Mouse (Mus musculus) forelimb bud, embryonic 11.5 days (tissue): ENCODE results near the gene Olfr1373.
"Not testable (repeated sequence)": the region's sequence is repeated elsewhere in the genome, so short reads cannot be mapped to it uniquely, and the experiment has no call there.

Experiments
- DNase-seq: peaks from one replicate; pipeline ENCODE4 v3.0.0-alpha.2; 2012; ENCODE audit warnings: low read depth, low spot score

Olfr1373 gene

GRCm38 (mm10) chr11:52145428-52145827 lies at the start of gene Olfr1373:
Gene Olfr1373, minus strand, starts transcription at chr11:52145528.
- not testable (repeated sequence) for DNase-seq

DNA sequence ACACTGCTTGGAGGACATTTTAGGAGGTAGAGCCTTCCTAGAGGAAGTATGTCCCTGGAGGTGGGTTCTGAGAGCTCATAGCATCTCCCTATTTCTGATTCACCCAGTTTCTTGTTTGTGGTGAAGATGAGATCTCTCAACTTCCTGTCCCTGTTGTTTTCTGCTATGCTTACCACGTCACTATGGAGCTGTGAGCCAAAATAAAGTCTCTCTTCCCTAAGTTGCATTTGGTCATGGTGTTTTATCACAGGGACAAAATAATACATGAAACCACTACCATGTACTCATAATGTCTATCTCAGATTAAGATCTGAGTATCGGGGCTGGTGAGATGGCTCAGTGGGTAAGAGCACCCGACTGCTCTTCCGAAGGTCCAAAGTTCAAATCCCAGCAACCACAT lies 35.3 kb upstream of the Olfr1373 start:
- not testable (repeated sequence) for DNase-seq

- not testable (repeated sequence) for DNase-seq
Measured at GRCm38 (mm10) chr11:52179897-52180296, 34.6 kb upstream of the Olfr1373 start.

DNA sequence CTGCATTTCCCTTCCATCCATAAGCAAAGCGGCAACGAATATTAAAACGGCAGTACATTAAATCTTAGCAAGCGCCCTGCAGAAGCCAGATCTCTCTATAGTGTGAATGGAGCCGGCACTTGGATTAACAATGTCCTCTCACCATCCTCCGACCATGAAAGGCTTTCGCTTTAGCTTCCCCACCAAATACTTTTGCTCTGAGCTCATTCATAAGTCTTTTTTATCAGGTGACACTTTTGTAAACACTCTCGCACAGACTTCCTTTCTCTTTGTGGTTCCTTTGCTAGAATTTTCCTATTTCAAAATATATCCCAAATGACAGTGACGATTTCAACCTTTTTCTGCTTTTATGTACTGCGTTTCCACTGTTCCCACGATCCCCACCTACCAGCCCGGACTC lies 23.1 kb upstream of the Olfr1373 start:
- DNase-seq, result no peak

- not testable (repeated sequence) for DNase-seq
Measured at GRCm38 (mm10) chr11:52167901-52168302, 22.6 kb upstream of the Olfr1373 start.

GRCm38 (mm10) chr11:52167126-52167525 lies 21.8 kb upstream of the Olfr1373 start:
- DNase-seq, result no peak

DNA sequence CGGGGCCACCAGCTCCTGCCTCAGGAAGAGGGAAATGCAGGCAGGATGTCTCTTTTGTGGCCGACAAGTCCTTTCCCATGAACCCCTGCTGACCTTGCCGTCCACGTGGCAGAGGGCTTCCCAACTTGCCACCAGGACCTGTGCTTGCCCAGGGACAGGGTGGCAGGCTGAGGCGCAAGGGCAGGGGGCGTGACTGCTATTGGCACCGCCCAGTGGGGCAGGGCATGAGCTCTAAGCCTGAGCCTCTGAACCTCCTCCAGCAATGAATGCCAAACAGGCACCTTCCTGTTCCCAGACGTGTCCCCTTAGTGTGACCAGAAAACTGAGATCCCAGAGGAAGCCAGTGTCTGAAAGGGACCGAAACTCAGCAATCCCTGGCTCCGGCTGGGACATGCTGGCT lies 18.6 kb upstream of the Olfr1373 start:
- no peak for DNase-seq

GRCm38 (mm10) chr11:52143675-52144074 lies 1.7 kb downstream of the Olfr1373 start:
- DNase-seq, result peak; percentile 32

GRCm38 (mm10) chr11:52130451-52131068 lies 14.8 kb downstream of the Olfr1373 start:
- DNase-seq, result no peak

DNA sequence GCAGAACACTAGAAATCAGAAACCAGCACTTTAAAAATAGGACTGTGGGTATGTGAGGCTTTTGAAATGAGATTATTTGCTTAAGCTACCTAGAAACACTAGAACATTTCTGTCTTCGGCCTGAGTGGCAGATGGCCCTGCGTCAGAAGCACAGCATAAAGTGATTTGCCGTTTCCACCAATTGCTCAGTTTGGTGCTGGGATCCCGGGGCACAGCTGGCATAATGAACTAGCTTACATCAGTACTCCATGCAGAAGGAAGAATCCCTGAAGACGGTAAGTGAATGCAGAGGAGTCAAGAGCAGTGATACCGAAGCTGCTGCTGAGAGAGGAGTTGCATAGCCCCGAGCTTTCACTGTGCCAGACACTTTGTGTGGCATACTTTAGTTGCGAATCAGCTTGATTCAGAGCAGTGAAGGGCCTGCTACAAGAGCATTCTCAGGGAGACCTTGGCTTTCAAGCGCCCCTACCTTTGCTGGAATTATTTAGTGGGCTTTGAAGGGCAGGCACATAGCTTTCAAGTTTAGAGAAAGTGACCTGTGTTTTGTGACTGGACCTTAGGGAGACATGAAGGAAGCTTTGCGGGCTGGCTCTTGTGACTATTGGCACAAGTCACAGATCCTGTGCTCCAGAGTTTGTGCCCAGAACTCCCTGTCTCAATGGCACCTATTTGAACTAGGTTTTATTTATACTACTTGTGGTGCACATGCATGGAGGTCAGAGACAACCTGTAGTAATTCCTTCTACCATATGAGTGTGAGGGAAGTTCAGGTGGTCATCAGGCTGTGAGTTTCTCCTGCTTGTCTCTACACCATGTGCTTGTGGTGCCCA lies 15.5 kb downstream of the Olfr1373 start:
- no peak for DNase-seq

DNA sequence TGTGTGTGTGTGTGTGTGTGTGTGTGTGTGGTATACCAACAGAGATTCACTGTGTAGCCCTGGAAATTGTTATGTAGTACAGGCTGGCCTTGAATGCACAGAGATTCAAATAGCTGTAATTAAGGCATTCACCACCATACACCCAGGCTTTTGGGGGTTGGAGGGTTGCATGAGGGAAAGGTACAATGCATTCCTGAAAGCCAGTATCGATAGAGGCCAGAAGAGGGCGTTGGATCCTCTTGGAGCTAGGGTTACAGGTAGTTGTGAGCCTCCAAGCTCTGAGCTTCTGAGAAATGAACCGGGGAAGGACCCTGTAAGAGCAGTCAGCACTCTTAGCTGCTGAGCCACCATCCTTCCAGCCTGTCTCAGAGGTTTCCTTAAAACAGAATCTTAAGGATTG lies 16.2 kb downstream of the Olfr1373 start:
- DNase-seq, result no peak

- DNase-seq, result no peak
Measured at GRCm38 (mm10) chr11:52128316-52129061, 16.8 kb downstream of the Olfr1373 start.

- DNase-seq, result no peak
Measured at GRCm38 (mm10) chr11:52127760-52128159, 17.6 kb downstream of the Olfr1373 start.

DNA sequence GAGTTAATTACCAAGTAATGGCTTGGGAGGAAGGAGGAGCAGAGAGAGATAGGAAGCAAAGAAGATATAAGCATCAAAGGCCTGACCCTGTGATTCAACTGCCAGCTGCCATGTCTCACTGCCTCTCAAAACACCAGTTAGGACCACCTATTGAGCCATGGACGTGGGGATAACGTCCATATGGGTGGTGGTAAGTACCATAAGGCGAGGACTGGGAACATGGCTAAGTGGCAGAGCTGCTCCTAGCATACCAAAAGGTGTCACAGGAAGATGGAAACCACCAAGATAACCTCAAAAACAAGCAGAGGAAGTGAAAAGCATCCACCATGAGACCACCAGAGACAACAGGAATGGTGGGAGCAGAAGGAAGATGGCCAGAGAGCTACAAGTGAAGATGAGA lies 18.2 kb downstream of the Olfr1373 start:
- no peak for DNase-seq

GRCm38 (mm10) chr11:52124468-52124867 lies 20.9 kb downstream of the Olfr1373 start:
- DNase-seq, result no peak

- DNase-seq, result no peak
Measured at GRCm38 (mm10) chr11:52122045-52122444, 23.3 kb downstream of the Olfr1373 start.

DNA sequence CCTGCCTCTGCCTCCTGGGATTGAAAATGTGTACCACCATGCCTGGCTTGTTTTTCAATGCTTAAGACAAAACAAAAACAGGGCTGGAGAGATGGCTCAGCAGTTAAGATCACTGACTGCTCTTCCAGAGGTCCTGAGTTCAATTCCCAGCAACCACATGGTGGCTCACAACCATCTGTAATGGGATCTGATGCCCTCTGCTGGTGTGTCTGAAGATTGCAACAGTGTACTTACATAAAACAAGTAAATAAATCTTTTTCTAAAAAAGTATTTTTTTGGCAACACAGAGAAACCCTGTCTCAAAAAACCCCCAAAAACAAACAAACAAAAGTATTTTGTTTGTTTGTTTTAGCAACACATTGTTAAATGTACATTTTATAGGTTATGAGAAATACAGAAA lies 24.9 kb downstream of the Olfr1373 start:
- not testable (repeated sequence) for DNase-seq

DNA sequence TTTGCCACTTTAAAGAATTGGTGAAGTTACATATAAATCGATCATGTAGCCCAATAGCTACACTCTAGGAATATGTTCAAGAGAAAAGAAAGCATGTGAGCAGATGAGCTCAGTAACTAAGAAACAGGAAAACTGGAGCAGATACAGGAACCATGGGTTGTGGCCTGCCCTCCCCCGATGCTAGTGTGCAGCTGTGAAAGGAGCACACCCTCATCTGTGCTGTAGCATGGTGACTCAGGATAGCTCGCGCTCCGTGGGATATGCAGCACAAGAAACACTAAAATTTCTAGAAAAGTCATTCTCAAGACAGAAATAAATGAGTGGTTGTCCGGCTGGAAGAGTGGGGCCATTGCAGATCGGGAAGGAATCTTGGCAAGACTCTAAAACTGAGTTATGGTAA lies 28.2 kb downstream of the Olfr1373 start:
- no peak for DNase-seq

GRCm38 (mm10) chr11:52116117-52116516 lies 29.2 kb downstream of the Olfr1373 start:
- DNase-seq, result not testable (repeated sequence)

GRCm38 (mm10) chr11:52115479-52115878 lies 29.8 kb downstream of the Olfr1373 start:
- no peak for DNase-seq

GRCm38 (mm10) chr11:52109421-52109820 lies 35.9 kb downstream of the Olfr1373 start:
- DNase-seq, result no peak

GRCm38 (mm10) chr11:52108796-52109195 lies 36.5 kb downstream of the Olfr1373 start:
- no peak for DNase-seq
